Mouse (Mus musculus) CH12.LX (cell line): ENCODE measurements around the gene Diexf.

Experiments used
- CTCF ChIP-seq, 2 experiments: IDR thresholded peaks in 1 of 2; conservative IDR thresholded peaks in 1 of 2; 2 replicates each; pipeline ENCODE4 v1.5.1; 2011 to 2012; ENCODE audit warnings: low read depth in 2 of 2, low read length in 2 of 2, improper control_type of control experiment in 1 of 2, inconsistent platforms in 1 of 2, mild to moderate bottlenecking in 1 of 2, moderate library complexity in 1 of 2
- MAZ ChIP-seq: IDR thresholded peaks from 2 replicates; pipeline ENCODE4 v1.6.1; 2012; ENCODE audit warnings: low read depth, mild to moderate bottlenecking, inconsistent platforms, low read length, improper control_type of control experiment, moderate library complexity

- no peak for TF ChIP-seq CTCF (conservative IDR thresholded peaks at IDR 0.05 in 1 of 2, IDR thresholded peaks at IDR 0.05 in 1 of 2; ENCODE audit: low read depth in 2 of 2, low read length in 2 of 2)
- TF ChIP-seq MAZ: no peak
These were observed 6.8 kb downstream of the Diexf start for GRCm38 (mm10) chr1:193123290-193123689.
